Mouse (Mus musculus): ENCODE measurements around the gene Rnf168. TPM values are rescaled to one million over a fixed set of nuclear protein-coding genes. Genes with fewer than 3 reads are reported as not detected.
"Not testable (repeated sequence)": the region's sequence is repeated elsewhere in the genome, so short reads cannot be mapped to it uniquely, and the experiment has no call there.

The Rnf168 gene
- 14.5 and 16.0 TPM in 2 replicates for polyA plus RNA-seq (2012; rRNA removed)

- TF ChIP-seq CTCF (IDR thresholded peaks at IDR 0.05; ENCODE audit: borderline replicate concordance, extremely low read depth, insufficient read depth, insufficient read length) (no peak), POLR2A (IDR thresholded peaks at IDR 0.05; ENCODE audit: borderline replicate concordance, extremely low read depth, insufficient read depth, insufficient read length, poor library complexity, severe bottlenecking) (0 out of 2 replicates have a peak, but pooled peaks have one; percentile 44)
- DNase-seq (ENCODE audit: low read depth): peak; percentile 96
Observed at GRCm38 (mm10) chr16:32277308-32278256, at the start of gene Rnf168. Rnf168 (plus strand) TSS chr16:32277459.

GRCm38 (mm10) chr16:32232050-32232449 is 45.2 kb upstream of the Rnf168 start:
- DNase-seq (ENCODE audit: low read depth): not testable (repeated sequence)

- TF ChIP-seq CTCF (IDR thresholded peaks at IDR 0.05; ENCODE audit: borderline replicate concordance, extremely low read depth, insufficient read depth, insufficient read length) (no peak), POLR2A (IDR thresholded peaks at IDR 0.05; ENCODE audit: borderline replicate concordance, extremely low read depth, insufficient read depth, insufficient read length, poor library complexity, severe bottlenecking) (no peak)
- no peak for DNase-seq (ENCODE audit: low read depth)
Observed at GRCm38 (mm10) chr16:32237930-32238680, 39.2 kb upstream of the Rnf168 start.

- no peak for DNase-seq (ENCODE audit: low read depth)
- TF ChIP-seq POLR2A (IDR thresholded peaks at IDR 0.05; ENCODE audit: borderline replicate concordance, extremely low read depth, insufficient read depth, insufficient read length, poor library complexity, severe bottlenecking) (no peak), CTCF (IDR thresholded peaks at IDR 0.05; ENCODE audit: borderline replicate concordance, extremely low read depth, insufficient read depth, insufficient read length) (no peak)
Observed at GRCm38 (mm10) chr16:32239428-32240312, 37.6 kb upstream of the Rnf168 start.

GRCm38 (mm10) chr16:32243901-32244300 is 33.4 kb upstream of the Rnf168 start:
- no peak for TF ChIP-seq POLR2A (IDR thresholded peaks at IDR 0.05; ENCODE audit: borderline replicate concordance, extremely low read depth, insufficient read depth, insufficient read length, poor library complexity, severe bottlenecking)
- TF ChIP-seq CTCF (IDR thresholded peaks at IDR 0.05; ENCODE audit: borderline replicate concordance, extremely low read depth, insufficient read depth, insufficient read length): no peak
- DNase-seq (ENCODE audit: low read depth): no peak

GRCm38 (mm10) chr16:32246351-32246791 is 30.9 kb upstream of the Rnf168 start:
- TF ChIP-seq CTCF (IDR thresholded peaks at IDR 0.05; ENCODE audit: borderline replicate concordance, extremely low read depth, insufficient read depth, insufficient read length): no peak
- no peak for TF ChIP-seq POLR2A (IDR thresholded peaks at IDR 0.05; ENCODE audit: borderline replicate concordance, extremely low read depth, insufficient read depth, insufficient read length, poor library complexity, severe bottlenecking)
- DNase-seq (ENCODE audit: low read depth): peak; percentile 58

GRCm38 (mm10) chr16:32246952-32247370 is 30.3 kb upstream of the Rnf168 start, which contains the start of the genes Fbxo45 and Wdr53:
Fbxo45 (minus strand) TSS chr16:32247158.
Wdr53 (plus strand) TSS chr16:32247227.
- DNase-seq (ENCODE audit: low read depth): peak; percentile 99
- TF ChIP-seq CTCF (IDR thresholded peaks at IDR 0.05; ENCODE audit: borderline replicate concordance, extremely low read depth, insufficient read depth, insufficient read length): no peak
- TF ChIP-seq POLR2A (IDR thresholded peaks at IDR 0.05; ENCODE audit: borderline replicate concordance, extremely low read depth, insufficient read depth, insufficient read length, poor library complexity, severe bottlenecking): peak; percentile 83

- peak; percentile 9 for DNase-seq (ENCODE audit: low read depth)
Observed at GRCm38 (mm10) chr16:32264225-32264624, 13.0 kb upstream of the Rnf168 start.

GRCm38 (mm10) chr16:32271291-32271690 is 6.0 kb upstream of the Rnf168 start, which contains the start of gene Smco1:
Smco1 (plus strand) TSS chr16:32271468.
- no peak for DNase-seq (ENCODE audit: low read depth)
- TF ChIP-seq CTCF (IDR thresholded peaks at IDR 0.05; ENCODE audit: borderline replicate concordance, extremely low read depth, insufficient read depth, insufficient read length): no peak
- TF ChIP-seq POLR2A (IDR thresholded peaks at IDR 0.05; ENCODE audit: borderline replicate concordance, extremely low read depth, insufficient read depth, insufficient read length, poor library complexity, severe bottlenecking): no peak

GRCm38 (mm10) chr16:32273338-32273737 is 3.9 kb upstream of the Rnf168 start:
- TF ChIP-seq POLR2A (IDR thresholded peaks at IDR 0.05; ENCODE audit: borderline replicate concordance, extremely low read depth, insufficient read depth, insufficient read length, poor library complexity, severe bottlenecking) (no peak), CTCF (IDR thresholded peaks at IDR 0.05; ENCODE audit: borderline replicate concordance, extremely low read depth, insufficient read depth, insufficient read length) (peak; percentile 53; the same call in 1 of the 2 replicates)
- DNase-seq (ENCODE audit: low read depth): no peak

GRCm38 (mm10) chr16:32275041-32275440 is 2.2 kb upstream of the Rnf168 start:
- TF ChIP-seq CTCF (IDR thresholded peaks at IDR 0.05; ENCODE audit: borderline replicate concordance, extremely low read depth, insufficient read depth, insufficient read length) (no peak), POLR2A (IDR thresholded peaks at IDR 0.05; ENCODE audit: borderline replicate concordance, extremely low read depth, insufficient read depth, insufficient read length, poor library complexity, severe bottlenecking) (no peak)
- DNase-seq (ENCODE audit: low read depth): no peak

Measured in brain, embryonic 14.5 days (tissue).